Comparison of ENCODE assay signal across 15 mouse cellular contexts in the genomic region with DNA sequence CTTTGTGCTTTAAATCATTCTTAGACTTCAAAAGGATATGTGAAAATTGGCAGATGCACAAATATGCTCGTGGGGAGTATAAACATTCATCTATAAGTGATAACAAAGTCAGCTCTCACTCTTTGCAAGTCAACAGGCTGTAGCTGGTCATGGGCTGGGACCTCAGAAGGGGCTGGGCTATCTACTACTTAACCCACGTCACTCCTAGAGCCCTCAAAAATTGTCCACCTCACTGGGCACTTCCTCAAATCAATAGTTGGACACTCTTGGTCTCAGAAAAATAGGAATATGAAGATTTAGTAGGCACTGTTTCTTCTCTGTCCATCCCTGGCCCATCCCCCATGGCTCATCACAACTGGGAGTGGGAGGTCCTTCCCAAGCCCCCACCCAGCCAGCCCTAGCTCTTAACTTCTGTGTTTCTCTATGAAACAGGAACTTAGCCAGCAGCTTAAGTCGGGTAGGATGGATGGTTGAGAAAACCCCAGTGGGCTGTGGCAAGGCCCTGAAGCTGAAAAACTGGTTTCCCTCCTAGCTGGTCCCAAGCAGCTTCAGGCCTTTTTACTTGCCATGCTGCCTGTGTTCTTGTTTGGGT. TPM values are rescaled to one million over a fixed set of nuclear protein-coding genes. Genes with fewer than 3 reads are reported as not detected.
DNase-seq lines count a peak whose midpoint lies in the region; ATAC-seq and TF ChIP-seq lines count a peak whose summit lies in the region.
"Had no signal": no experiment of that assay in that cellular context is flagged by ENCODE, and none has a peak within 500 bp of the region (broad histone marks: within the 10 kb centered on the region; RNA-seq: fewer than 3 reads in every experiment).

No protein-coding gene starts in this region.

- no peak for TF ChIP-seq POLR2A in bone marrow macrophage, adult 2 months (IDR thresholded peaks at IDR 0.05; ENCODE audit: borderline replicate concordance, low read depth, low read length)

- no peak overlapping the region for H3K9ac ChIP-seq in lung, embryonic 16.5 days (ENCODE audit: low read length)
- H3K9ac ChIP-seq: embryonic facial prominence, embryonic 15.5 days; limb, embryonic 13.5 days had no signal

- no peak for TF ChIP-seq CTCF in bone marrow macrophage, adult 2 months (IDR thresholded peaks at IDR 0.05; ENCODE audit: low read depth, low read length)

- peak; percentile 45; the same call in 1 of the 2 replicates for ATAC-seq in lung, embryonic 16.5 days (ENCODE audit: low read depth)
- peak; percentile 23; the same call in 1 of the 2 replicates for ATAC-seq in megakaryocyte progenitor cell, adult 5-6 weeks (replicated peaks; ENCODE audit: poor library complexity)
- ATAC-seq: intestine, postnatal 0 days; midbrain, embryonic 16.5 days had no signal

- no peaks in the 10 kb centered on the region for H3K36me3 ChIP-seq in lung, embryonic 16.5 days (ENCODE audit: control insufficient read depth, insufficient read depth, low read length)
- H3K36me3 ChIP-seq: embryonic facial prominence, embryonic 15.5 days; limb, embryonic 13.5 days had no signal

- no peaks in the 10 kb centered on the region for H3K9me3 ChIP-seq in lung, embryonic 16.5 days (ENCODE audit: control insufficient read depth, low read length)
- H3K9me3 ChIP-seq: embryonic facial prominence, embryonic 15.5 days; limb, embryonic 13.5 days had no signal

- no peak overlapping the region for H3K4me3 ChIP-seq in lung, embryonic 16.5 days (ENCODE audit: low read length)
- H3K4me3 ChIP-seq in bone marrow macrophage, adult 2 months (ENCODE audit: insufficient read depth, low read length) = no peak overlapping the region
- H3K4me3 ChIP-seq: embryonic facial prominence, embryonic 15.5 days; limb, embryonic 13.5 days had no signal

- no peak for DNase-seq in lung, postnatal 25 days (ENCODE audit: low spot score)
- DNase-seq in thymus, postnatal 0 days (ENCODE audit: low spot score) = peak; percentile 27
- DNase-seq in layer of hippocampus, adult 9-11 months = no peak
- no peak for DNase-seq in urinary bladder, adult 18-20 months (ENCODE audit: low spot score in 2 of 2)
- no peak for DNase-seq in cerebellum, adult 18-20 months
- DNase-seq: adrenal gland, adult 8-10 months; cerebellum, adult 11-12 months; heart, postnatal 10 days had no signal

- H3K27ac ChIP-seq in lung, embryonic 16.5 days (ENCODE audit: low read length) = peak overlapping the region; percentile 13; the same call in 1 of the 2 replicates
- peak overlapping the region; percentile 83 for H3K27ac ChIP-seq in bone marrow macrophage, adult 2 months (ENCODE audit: insufficient read depth, low read depth, low read length)
- H3K27ac ChIP-seq: embryonic facial prominence, embryonic 15.5 days; limb, embryonic 13.5 days had no signal

- no peak overlapping the region for H3K4me2 ChIP-seq in lung, embryonic 16.5 days (ENCODE audit: low read depth, low read length)
- H3K4me2 ChIP-seq: embryonic facial prominence, embryonic 15.5 days; limb, embryonic 13.5 days had no signal

- 30% methylated on average over 3 of the region's 3 CpGs for whole genome bisulfite sequencing in lung, embryonic 16.5 days

- no peaks in the 10 kb centered on the region for H3K27me3 ChIP-seq in lung, embryonic 16.5 days (ENCODE audit: control insufficient read depth, insufficient read depth, low read depth, low read length)
- H3K27me3 ChIP-seq: embryonic facial prominence, embryonic 15.5 days; limb, embryonic 13.5 days had no signal

- peaks cover 3% of the 10 kb centered on the region; the same call in 1 of the 2 replicates for H3K4me1 ChIP-seq in lung, embryonic 16.5 days (replicated peaks; ENCODE audit: control insufficient read depth, insufficient read depth, low read length)
- H3K4me1 ChIP-seq in bone marrow macrophage, adult 2 months (ENCODE audit: control insufficient read depth, insufficient read depth, low read length) = peaks cover 54% of the 10 kb centered on the region
- H3K4me1 ChIP-seq: embryonic facial prominence, embryonic 15.5 days had no signal

RNA-seq across cellular contexts. Expression of gene Sash3, which starts 5.9 kb away (rescaled TPM):
- polyA plus RNA-seq in lung, embryonic 16.5 days (2015; fragmentation: Nextera tagmentation; extraction: Ambion mirVana) = 4.1 and 6.7 TPM in 2 replicates
- 66.3 and 69.9 TPM in 2 replicates for polyA plus RNA-seq in bone marrow macrophage, adult 2 months (2012; ENCODE audit: insufficient read depth, insufficient read length, missing spikeins)
- total RNA-seq in megakaryocyte progenitor cell, adult 5-6 weeks (2015) = 46.5 and 54.2 TPM in 2 replicates
- total RNA-seq in megakaryocyte progenitor cell, adult 5-6 weeks (2017) = 77.9 and 86.1 TPM in 2 replicates
- 240 and 251 TPM in 2 replicates for polyA plus RNA-seq in thymus, postnatal 0 days (2015; fragmentation: Nextera tagmentation; extraction: Ambion mirVana)

RNA-seq across cellular contexts. Expression of gene Xpnpep2, which starts 31.9 kb away (rescaled TPM):
- 1.1 and 1.5 TPM in 2 replicates for polyA plus RNA-seq in lung, embryonic 16.5 days (2015; fragmentation: Nextera tagmentation; extraction: Ambion mirVana)
- polyA plus RNA-seq in bone marrow macrophage, adult 2 months (2012; ENCODE audit: insufficient read depth, insufficient read length, missing spikeins) = not detected in 2 replicates
- total RNA-seq in megakaryocyte progenitor cell, adult 5-6 weeks (2015) = not detected in 2 replicates
- not detected in 2 replicates for total RNA-seq in megakaryocyte progenitor cell, adult 5-6 weeks (2017)
- 0.46 and 0.55 TPM in 2 replicates for polyA plus RNA-seq in thymus, postnatal 0 days (2015; fragmentation: Nextera tagmentation; extraction: Ambion mirVana)
